Mouse (Mus musculus): ENCODE results near the gene Tssc4.

Tssc4 gene

DNA sequence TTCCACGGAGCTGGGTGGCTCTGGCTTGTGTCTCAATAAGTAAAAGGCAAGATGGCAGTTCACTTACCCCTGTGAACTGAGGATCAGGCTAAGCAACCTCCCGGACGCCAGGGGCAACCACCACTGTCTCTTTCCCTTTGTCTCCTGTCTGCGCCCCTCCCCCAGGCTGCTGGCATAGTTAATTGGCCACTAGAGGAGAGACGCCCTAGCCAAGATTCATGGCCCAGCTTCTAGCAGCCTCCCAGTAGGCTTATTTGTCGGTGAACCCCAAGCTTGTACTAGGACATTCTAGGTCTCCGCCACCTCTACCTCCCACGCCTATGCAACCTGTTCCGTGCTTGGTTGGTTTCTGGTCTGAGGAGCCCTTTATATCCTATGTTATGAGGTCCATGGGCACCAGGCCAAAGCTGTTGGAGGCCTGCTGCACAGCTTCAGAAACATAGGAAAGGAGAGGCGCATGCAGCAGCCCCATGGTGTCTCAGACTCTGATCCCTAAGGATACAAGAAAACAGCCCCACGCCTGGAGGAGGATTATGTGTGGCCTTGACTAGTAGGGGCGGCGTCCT, 650 bp upstream of the Tssc4 start:
- peak; percentile 40 for DNase-seq (ENCODE audit: extremely low spot score)

DNA sequence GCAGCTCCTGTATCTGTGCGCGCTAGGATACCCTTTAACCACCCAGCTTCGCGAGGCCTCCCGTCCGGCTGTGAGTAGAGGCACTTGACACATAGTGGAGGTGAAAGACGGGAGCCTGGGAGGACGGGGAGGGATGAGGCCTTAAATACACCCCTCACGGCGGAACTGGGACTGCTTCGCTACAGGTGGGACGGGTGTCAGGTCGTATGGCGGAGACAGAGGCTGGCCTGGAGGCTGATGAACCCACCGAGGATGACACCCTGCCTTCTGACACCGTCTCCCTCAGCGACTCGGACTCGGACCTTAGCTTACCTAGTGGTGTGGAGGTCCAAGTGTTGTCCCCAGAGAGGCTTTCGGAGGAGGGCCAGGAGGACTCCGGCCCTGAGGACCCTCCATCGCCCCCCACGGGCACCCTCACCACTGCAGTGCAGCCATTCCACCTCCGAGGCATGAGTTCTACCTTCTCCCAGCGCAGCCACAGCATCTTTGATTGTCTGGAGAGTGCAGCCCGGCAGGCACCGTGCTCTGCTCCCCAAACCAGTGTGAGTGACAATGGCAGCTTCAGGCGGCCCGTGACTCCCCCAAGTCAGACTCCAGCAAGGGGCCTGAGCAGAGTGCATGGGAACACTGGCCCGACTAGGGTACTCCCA, 827 bp downstream of the Tssc4 start:
- DNase-seq (ENCODE audit: extremely low spot score): no peak

DNA sequence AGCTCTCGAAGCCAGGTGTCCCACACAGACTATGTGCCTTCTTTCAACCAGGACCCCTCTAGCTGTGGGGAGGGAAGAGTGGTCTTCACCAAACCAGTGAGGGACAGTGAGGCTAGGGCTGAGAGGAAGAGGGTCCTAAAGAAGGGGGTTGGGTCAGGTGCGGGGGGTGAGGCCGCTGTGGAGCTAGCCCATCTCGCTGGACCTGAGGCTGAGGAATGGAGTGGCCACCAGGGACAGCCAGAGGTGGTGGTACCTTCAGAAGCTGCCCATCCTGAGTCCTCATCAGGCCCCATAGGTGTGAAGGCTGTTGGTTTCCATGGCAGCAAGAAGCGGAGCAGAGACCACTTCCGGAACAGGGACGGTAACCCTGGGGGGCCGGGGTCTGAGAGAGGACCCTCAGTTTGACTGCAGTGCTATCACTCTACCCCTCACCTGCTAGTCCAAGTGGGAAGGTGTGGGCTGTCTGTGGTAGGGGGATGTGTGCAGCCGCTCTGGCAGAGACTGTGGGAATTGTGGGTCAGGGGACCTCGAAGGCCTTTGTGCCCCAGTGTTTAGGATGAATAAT, 1.5 kb downstream of the Tssc4 start:
- no peak for DNase-seq (ENCODE audit: extremely low spot score)

DNA sequence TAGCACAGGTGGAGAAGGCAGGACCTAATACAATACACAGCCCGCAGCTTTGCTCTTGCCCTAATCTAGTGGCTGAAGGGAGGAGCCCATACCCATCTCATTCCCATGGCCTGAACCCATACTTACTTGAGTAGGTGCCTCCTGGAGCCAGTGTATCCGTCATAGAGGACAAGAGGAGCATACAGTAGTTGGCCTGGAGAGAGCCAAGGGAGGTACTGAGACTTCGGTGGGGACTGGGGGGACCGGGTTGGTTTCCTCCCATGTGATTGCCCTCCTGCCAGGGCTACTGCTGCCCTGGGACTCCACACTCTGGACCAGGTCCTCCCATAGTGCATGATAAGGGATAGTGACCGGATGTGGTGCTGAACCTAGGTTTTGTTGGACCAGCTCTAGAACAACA, 3.6 kb downstream of the Tssc4 start:
- DNase-seq (ENCODE audit: extremely low spot score): no peak

DNA sequence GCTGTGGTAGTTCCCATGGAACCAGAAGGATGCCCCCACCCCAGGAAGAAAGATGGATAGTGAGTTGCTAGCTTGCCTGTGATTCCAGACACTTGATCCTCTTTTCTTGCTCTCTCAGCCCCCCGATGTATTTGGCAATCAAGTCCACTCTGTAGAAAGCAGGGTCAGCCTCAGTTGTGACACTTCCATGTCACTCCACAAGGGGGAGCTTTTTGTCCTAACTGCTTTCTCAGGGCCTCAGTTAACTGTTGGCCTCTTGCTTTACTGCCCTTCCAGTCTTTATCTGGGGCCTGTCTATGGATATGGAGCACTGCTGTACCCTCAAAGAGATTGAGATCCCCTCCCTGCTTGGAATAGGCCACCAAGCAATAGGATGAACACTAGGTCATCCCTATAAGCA, 4.0 kb downstream of the Tssc4 start:
- DNase-seq (ENCODE audit: extremely low spot score): peak; percentile 44

DNA sequence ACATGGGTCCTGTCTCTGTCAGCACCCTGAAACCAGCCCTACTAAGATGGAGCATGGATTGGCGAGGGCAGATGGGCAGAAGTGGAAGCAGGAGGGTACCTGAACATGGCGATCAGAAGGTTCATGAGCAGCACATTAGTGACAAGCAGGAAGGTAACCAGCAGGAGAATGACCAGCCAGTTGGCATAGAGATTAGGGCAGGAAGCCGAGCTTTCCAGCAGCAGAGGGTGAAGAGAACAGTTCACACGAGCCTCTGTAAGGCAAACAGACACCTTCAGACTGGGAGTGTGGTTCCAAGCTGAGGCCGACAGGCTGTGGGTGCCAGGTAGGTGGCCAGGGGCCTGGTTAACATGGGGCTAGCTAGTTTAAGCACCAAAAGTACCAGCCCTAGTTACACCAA, 6.3 kb downstream of the Tssc4 start:
- no peak for DNase-seq (ENCODE audit: extremely low spot score)

DNA sequence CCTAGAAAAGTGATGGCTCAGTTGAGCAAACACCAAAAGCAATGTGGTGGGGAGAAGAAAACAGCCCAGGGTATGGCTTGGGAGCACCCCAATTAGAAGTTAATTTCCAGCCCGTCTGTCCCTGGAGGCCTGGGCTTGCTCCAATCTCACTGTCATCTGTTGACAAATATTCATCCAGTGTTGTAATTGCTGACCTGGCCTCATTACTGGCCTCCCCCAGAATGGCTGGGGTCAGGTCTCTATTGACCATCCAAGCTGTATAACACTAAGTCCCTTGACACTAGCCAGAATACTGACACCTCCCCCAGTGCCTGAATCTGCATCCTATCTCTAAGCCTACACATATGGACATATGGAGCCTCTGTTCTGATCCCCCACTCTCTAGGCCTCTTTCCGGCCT, 8.3 kb downstream of the Tssc4 start:
- no peak for DNase-seq (ENCODE audit: extremely low spot score)

DNA sequence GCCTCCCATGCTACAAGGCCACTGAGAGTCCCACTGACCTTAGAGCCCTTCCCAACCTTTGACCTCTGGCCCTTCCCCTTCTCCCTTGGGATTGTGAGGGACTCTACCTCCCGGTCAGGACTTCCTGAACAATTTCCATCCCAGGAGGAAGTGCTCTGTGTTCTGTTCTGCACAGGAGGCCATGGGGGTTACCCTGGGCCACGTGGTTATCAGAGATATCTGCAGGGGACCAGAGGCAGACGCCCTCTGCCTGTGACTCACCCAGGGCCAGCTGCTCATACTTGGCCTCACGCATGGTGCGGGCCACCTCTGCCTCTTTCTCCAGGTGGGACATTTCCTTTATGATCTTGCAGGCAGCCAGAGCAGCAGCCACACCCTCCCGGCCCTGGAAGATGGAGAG, 13.0 kb downstream of the Tssc4 start:
- no peak for DNase-seq (ENCODE audit: extremely low spot score)

DNA sequence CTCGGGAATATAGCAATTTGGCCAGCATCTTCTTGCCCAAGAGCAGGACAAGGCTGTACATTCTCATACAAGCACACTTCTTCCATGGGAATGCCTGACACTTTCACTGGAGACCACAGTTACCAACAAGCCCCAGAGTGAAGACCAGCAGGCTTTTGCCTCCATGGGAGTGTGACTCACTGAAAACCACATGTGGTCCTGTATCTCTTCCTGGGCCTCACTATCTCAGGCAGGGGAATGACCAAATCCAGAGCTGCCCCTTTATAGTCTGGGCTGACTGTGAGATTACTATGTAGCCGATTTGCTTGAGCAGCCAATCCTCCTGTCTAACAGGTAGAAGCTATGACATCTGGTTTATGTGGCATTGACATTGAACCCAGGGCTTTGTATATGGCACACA, 14.7 kb downstream of the Tssc4 start:
- no peak for DNase-seq (ENCODE audit: extremely low spot score)

DNA sequence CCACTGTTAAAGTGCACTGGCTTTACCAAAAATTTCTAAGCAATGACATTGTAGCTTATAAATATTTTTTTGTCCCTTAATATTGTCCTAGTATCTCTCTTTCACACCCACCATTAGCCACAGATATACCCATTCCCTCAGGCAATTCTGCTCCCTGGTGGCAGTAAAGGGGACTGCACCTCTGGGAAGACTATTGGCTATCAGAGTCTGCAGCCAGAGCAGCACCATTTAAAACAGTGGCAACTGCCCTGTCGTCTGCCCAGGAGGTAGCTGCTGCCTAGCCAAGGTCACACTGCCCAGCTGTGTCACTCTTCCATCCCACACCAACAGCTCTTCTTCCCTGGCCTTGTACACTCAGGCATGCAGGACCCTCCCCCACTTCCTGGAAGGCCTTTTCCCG, 17.3 kb downstream of the Tssc4 start:
- DNase-seq (ENCODE audit: extremely low spot score): peak; percentile 64

DNA sequence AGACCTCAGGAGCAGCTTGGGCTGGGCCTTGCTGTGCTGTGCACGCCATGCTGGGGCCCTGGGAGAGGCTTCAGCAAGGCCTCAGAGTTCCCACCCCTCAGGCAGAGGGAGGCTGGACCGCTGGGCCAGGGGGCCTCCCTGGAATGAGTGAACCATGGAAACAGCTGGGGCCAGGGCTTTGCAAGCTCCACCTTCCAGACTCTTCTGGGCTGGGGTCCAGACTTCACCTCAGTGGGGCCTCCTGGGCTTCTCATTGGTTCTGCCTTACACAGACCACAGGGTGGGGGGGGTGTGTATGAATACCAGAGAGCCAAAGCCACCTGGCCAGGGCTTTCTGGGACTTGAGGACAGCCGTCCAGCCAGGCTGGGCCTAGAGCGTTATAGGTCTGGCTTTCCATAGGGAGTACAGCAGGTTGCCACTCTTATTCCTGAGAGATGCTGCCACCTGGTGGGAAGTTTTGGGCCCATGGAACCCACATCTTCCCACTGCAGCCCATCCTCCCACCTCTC, 18.1 kb downstream of the Tssc4 start:
- peak; percentile 47 for DNase-seq (ENCODE audit: extremely low spot score)

DNA sequence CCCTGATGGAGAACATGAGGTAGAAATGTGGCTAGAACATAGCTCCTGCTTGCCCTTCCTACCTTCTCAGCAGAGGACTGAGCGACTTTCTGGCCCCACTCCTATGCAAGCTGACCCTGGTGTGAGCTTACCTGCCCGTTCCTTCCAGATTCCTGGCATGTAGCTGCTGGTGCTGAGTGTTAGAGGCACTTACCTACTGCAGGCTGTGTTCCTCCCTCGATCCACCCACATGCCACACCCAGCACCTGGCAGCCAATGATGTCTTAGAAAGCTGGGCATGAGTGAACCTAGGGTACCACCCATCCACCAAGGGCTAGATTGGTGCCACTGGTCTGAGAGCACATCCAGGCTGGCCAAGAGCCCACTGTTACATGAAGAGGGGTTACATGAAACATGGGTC, 24.8 kb downstream of the Tssc4 start:
- no peak for DNase-seq (ENCODE audit: extremely low spot score)

DNA sequence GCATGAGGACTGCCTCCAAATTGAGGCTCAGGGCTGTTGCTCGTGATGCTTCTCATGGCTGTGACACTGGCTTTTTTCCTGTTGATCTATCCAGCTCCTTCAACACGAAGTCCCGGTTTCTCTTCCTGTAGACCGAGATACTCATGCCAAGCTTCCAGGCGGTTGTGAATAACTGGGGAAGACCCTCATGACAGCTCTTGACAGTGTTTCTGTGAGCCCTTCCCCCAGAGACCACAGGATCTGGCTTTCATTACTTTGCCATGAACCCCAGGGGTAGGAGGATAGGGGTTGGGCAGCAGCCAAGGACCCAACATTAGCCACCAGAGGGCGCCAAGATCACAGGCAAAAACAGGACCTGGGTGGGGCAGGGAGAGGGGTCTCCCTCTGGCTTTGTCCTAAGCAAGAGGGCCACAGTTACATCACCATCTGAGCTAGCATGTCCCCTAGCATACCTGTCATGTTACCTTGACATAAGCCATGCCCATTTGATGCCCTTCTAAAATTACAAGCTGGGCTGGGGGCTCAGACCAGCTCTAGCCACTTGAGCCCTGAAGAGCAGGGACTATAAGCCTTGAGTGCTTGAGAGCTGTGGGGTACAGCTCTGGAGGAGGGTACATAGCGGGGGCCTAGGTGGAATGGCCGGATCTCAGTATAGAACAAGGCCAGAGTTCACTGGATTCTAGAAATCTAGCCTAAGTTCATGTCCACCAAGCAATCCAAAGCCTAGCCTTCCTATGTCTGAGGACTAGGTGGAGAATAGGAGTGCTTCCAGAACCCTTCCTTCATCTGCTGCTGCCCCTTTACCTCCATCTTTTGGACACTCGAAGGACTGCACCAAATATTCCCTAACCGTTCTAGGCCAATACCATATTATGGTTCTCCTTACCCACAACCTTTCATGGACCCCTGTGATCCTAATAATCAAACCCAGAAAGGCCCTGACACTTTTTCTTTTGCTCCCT, 25.8 kb downstream of the Tssc4 start, which contains the start of gene Trpm5:
Gene Trpm5 (minus strand): TSS at position 51 of the 962 bp plus-strand sequence.
- peak; percentile 82 for DNase-seq (ENCODE audit: extremely low spot score)

DNA sequence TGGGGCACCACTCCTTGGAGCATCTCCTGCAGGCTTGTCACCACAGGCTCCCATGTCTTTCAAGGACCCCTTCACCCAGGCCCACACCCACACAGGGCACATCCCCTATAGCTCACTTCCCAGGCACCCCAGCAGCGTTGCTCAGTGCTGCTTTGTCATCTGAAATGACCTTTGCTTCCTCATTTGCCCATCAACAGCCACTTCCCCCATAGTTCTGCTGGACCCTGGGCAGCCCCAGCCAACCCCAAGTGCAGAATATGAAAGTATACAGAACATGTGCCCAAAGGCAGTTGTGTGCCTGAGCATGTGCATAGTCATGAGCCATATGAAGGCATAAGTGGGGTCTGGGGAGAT, 26.5 kb downstream of the Tssc4 start:
- DNase-seq (ENCODE audit: extremely low spot score): no peak

DNA sequence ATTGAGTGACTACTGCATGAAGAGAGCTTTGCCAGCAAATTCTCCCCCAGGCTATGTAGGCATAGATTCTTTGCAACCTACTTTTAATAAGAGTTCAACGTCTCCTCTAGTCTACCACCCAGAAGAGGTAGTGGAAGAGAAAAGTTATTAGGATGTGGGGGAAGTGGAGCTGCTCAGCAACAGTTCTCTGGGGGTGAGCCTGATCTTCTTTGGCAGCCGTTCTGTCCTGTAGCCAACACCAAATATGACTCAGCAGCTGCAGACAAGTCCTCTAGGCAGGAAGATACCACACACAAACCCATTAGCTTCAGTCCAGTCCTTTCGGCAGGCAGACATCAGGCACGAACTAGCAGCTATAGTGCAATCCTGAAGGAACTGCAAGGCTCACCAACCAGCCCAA, 31.7 kb downstream of the Tssc4 start:
- no peak for DNase-seq (ENCODE audit: extremely low spot score)

DNA sequence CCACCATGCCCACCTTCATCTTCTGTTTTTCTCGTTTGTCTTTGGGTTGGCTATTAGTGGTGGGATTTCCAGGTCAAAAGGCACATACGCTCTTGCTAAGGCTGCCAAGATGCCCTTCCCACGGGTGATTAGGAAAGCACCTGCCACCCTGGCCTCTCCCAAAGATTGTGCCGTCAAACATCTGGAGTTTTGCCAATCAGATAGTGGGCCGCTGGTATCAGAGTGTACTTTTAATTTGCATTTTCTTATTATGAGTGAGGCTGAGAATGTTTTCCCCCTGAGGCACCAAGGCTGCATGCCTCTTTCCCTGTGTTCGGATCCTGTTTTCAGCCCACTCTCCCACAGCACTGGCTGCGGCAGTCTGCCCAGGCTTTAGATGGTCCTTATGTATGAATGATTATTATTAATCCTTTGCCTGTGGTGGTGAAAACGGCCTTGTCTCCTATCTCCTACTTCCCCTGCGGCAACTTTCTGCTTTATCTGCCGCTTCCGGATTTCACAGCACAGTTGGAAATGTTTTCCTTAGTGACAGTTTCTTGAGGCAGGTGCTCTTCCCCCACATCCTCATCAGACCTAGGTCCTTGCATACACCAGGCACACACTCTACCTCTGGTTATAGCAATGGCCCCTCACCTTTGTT, 36.3 kb downstream of the Tssc4 start:
- no peak for DNase-seq (ENCODE audit: extremely low spot score)

DNA sequence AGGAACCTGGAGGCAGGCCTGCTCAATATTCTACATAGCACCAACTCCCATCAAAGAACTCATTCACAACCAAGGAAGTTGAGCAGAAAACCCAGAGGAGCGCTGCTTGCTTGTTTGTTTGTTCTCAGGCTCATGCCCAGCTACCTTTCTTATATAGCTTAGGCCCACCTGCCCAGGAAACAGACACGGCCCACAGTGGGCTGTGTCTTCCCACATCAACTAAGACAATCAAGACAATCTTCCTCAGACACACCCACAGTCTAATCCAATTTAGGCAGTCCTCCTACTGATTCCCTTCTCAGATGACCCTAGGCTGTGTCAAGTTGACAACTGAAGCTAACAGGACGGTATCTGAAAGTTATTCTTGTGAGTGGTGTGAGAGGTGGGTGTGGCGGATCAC, 37.0 kb downstream of the Tssc4 start, which contains the start of gene Kcnq1:
Gene Kcnq1 (plus strand): TSS at position 301 of the 400 bp plus-strand sequence.
- no peak for DNase-seq (ENCODE audit: extremely low spot score)

DNA sequence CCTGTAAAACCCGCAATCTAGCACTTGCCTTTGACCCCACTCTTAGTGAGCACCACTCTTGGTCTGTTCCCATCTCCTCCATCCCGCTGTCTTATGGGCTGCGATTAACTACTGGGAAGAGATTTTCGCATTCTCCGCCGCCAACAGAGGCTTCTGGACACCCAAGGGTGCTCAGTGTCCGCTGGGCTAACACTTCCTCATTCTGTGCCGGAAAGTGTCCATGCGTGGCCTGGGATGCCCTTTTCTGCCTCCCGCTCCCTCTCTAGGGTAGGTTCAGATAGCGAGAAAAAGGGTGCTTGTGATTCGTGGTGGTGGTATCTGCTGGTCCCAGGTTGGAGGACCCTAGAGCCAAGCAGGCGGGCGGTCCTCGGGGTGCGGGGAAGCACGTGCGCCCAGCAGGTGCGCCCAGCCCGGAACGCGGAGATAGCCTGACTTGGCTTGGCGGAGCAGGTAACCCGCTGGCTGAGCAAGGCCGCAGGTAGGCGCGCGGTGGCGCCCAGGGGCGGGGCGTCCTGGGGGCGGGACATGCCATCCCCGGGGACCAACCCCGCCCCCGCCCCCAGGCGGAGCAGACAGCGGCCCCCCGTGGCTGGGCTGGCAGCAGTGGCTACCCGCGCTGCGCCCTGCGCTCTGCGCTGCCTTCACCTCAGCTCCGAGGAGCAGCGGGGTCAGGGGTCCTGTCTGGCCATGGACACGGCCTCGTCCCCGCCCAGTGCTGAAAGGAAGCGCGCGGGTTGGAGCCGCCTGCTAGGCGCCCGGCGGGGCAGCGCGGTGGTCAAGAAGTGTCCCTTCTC, 37.8 kb downstream of the Tssc4 start:
- peak; percentile 39 for DNase-seq (ENCODE audit: extremely low spot score)

DNA sequence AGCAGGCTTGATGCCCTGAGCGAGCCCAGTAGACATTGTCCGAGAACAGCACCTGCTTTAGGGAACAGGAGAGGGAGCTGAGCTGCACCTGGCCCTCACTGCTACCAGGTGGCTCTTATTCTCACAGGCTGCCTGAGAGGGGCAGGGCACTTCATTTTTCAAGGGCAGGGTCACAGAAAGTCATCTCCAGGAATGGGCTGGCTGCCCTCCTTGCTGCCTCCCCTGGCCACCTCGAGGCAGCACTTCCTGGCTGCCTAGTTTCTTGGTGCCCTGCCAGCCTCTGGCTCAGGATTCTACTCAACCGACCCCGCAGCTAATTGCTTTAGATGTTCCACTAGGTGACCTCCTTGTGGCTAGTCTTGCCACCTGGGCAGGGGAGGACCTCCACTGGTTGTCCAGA, 39.2 kb downstream of the Tssc4 start:
- no peak for DNase-seq (ENCODE audit: extremely low spot score)

DNA sequence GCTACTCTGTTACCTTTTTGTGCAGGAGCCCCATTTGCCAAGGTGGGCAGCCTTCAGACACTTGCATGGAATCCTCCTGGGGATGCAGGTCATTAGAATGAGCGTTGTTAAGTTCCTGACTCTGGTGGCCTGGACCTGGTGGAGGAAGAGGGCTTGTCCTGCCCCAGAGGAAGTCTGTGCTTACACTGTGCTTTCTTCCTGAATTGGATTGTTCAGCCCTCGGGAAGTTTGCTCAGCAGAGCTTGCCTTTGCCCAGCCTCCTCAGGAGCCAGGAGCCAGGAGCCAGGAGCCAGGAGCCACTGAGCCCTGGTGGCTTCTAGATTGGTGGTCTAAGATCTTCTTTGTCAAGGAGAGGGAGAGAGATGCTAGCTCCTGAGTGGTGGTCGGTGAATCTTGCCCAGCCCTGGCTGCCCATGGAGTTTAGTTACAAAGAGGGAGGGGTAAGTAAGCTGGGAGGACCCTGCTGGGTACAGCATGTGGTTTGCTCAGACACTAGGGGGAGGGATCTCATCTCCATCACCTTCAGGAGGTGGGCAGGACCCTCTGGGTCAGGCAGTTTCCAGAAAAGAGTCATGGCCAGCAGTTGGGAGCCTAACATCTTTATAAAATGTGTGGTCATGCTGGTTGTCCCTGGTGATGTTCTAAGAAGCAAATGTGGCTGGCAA, 40.1 kb downstream of the Tssc4 start:
- no peak for DNase-seq (ENCODE audit: extremely low spot score)
